Mouse (Mus musculus): ENCODE results near the gene Epb41l2. TPM values are rescaled to one million over a fixed set of nuclear protein-coding genes. Genes with fewer than 3 reads are reported as not detected.

Epb41l2 gene
- total RNA-seq, 2 experiments from 2014 or later, result 165 to 192 TPM

GRCm38 (mm10) chr10:25471944-25472343 is 112.3 kb downstream of the Epb41l2 start:
- DNase-seq (ENCODE audit: low spot score in 2 of 2), result no peak

GRCm38 (mm10) chr10:25479716-25480115 is 120.1 kb downstream of the Epb41l2 start:
- no peak for DNase-seq (ENCODE audit: low spot score in 2 of 2)

GRCm38 (mm10) chr10:25482791-25483190 is 123.2 kb downstream of the Epb41l2 start:
- no peak for DNase-seq (ENCODE audit: low spot score in 2 of 2)

- DNase-seq (ENCODE audit: low spot score in 2 of 2), result peak; percentile 53 to 79
Measured at GRCm38 (mm10) chr10:25488456-25488855, 128.9 kb downstream of the Epb41l2 start.

- no peak for DNase-seq (ENCODE audit: low spot score in 2 of 2)
Measured at GRCm38 (mm10) chr10:25499323-25500071, 139.9 kb downstream of the Epb41l2 start.

- DNase-seq (ENCODE audit: low spot score in 2 of 2), result no peak
Measured at GRCm38 (mm10) chr10:25503250-25503649, 143.7 kb downstream of the Epb41l2 start.

GRCm38 (mm10) chr10:25513821-25514220 is 154.2 kb downstream of the Epb41l2 start:
- no peak for DNase-seq (ENCODE audit: low spot score in 2 of 2)

- no peak for DNase-seq (ENCODE audit: low spot score in 2 of 2)
Measured at GRCm38 (mm10) chr10:25519954-25520353, 160.4 kb downstream of the Epb41l2 start.

GRCm38 (mm10) chr10:25520428-25520827 is 160.8 kb downstream of the Epb41l2 start:
- DNase-seq (ENCODE audit: low spot score in 2 of 2), result no peak

- no peak for DNase-seq (ENCODE audit: low spot score in 2 of 2)
Measured at GRCm38 (mm10) chr10:25523727-25524126, 164.1 kb downstream of the Epb41l2 start.

GRCm38 (mm10) chr10:25526156-25526555 is 166.6 kb downstream of the Epb41l2 start:
- no peak for DNase-seq (ENCODE audit: low spot score in 2 of 2)

- no peak for DNase-seq (ENCODE audit: low spot score in 2 of 2)
Measured at GRCm38 (mm10) chr10:25526622-25527021, 167.0 kb downstream of the Epb41l2 start.

- no peak for DNase-seq (ENCODE audit: low spot score in 2 of 2)
Measured at GRCm38 (mm10) chr10:25527126-25527525, 167.5 kb downstream of the Epb41l2 start.

GRCm38 (mm10) chr10:25531335-25531734 is 171.7 kb downstream of the Epb41l2 start:
- no peak for DNase-seq (ENCODE audit: low spot score in 2 of 2)

- no peak for DNase-seq (ENCODE audit: low spot score in 2 of 2)
Measured at GRCm38 (mm10) chr10:25533105-25533504, 173.5 kb downstream of the Epb41l2 start.

- DNase-seq (ENCODE audit: low spot score in 2 of 2), result no peak
Measured at GRCm38 (mm10) chr10:25533513-25534246, 174.1 kb downstream of the Epb41l2 start.

GRCm38 (mm10) chr10:25534467-25534866 is 174.9 kb downstream of the Epb41l2 start:
- DNase-seq (ENCODE audit: low spot score in 2 of 2), result no peak

- no peak for DNase-seq (ENCODE audit: low spot score in 2 of 2)
Measured at GRCm38 (mm10) chr10:25535891-25536331, 176.3 kb downstream of the Epb41l2 start, which contains the start of gene Smlr1. Gene Smlr1, minus strand, starts transcription at chr10:25536267.

- no peak for DNase-seq (ENCODE audit: low spot score in 2 of 2)
Measured at GRCm38 (mm10) chr10:25536621-25537020, 177.0 kb downstream of the Epb41l2 start.

- DNase-seq (ENCODE audit: low spot score in 2 of 2), result no peak
Measured at GRCm38 (mm10) chr10:25538738-25539137, 179.1 kb downstream of the Epb41l2 start.

- peak; percentile 52 to 78 for DNase-seq (ENCODE audit: low spot score in 2 of 2)
Measured at GRCm38 (mm10) chr10:25539146-25539770, 179.7 kb downstream of the Epb41l2 start.

- no peak for DNase-seq (ENCODE audit: low spot score in 2 of 2)
Measured at GRCm38 (mm10) chr10:25539771-25540168, 180.2 kb downstream of the Epb41l2 start.
